Mouse (Mus musculus) spleen, adult 2 months (tissue): ENCODE results near the gene Gp1ba.

Experiments
- CTCF ChIP-seq: fragments of 200-500 bp; IDR thresholded peaks from 2 replicates; pipeline ENCODE4 v1.5.1; 2011; ENCODE audit warnings: mild to moderate bottlenecking, inconsistent platforms; ENCODE audit not compliant: insufficient read depth, insufficient read length, insufficient replicate concordance; ENCODE audit errors: extremely low read depth
- POLR2A ChIP-seq: fragments of 200-500 bp; IDR thresholded peaks from 2 replicates; pipeline ENCODE4 v1.6.1; 2011; ENCODE audit warnings: low read depth, low read length, inconsistent platforms

DNA sequence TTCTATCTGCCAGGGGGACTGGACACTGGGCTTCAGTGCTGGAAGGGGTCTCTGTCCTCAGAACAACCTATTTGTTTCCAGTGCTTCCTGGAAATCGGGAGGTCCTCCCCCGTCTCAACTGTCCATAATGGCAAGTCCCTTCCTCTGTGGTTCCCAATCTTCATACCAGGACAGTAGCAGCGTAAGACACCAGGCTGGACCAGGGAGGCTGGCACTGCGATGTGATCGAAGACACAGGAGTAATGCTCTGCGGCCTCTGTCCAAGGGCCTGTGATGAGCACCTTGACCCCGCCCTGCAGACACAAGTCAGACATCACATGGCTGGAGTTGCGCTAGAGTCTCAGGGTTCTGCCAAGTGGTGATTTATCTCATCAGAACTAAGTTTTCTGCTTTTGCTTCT lies 40.4 kb downstream of the Gp1ba start:
- TF ChIP-seq POLR2A (no peak), CTCF (no peak)
